Mouse (Mus musculus): ENCODE results near the gene Herc6.

DNA sequence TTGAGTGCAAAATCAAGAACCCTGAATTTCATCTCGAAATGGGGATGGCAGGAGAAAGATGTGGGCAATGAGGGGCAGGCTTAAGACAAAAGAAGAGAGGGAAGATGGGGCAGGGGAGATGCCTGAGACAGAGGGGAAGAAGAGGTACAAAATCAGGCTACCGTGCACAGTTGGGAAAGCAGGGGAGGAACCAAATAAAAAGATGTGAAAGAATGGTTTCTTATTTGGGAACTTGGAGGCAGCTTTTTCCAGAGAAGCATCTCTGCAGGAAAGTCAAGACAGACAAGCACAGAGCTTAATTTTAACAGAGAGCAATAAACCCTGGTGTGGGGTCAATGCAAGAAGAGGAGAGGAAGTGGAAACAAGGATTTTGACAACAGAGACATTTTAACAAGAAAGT, 27.2 kb downstream of the Herc6 start:
- no peak for TF ChIP-seq CTCF (IDR thresholded peaks at IDR 0.05 in 2 of 3, conservative IDR thresholded peaks at IDR 0.05 in 1 of 3; ENCODE audit: control insufficient read depth in 1 of 3, insufficient read depth in 1 of 3, low read depth in 2 of 3, low read length in 3 of 3, poor library complexity in 1 of 3, severe bottlenecking in 1 of 3)
- no peak for TF ChIP-seq GATA1 (IDR thresholded peaks at IDR 0.05; ENCODE audit: low read depth, low read length)
- no peak for TF ChIP-seq POLR2AphosphoS2 (IDR thresholded peaks at IDR 0.05; ENCODE audit: low read length)
- TF ChIP-seq BHLHE40 (IDR thresholded peaks at IDR 0.05; ENCODE audit: borderline replicate concordance, low read depth, low read length) = no peak
- TF ChIP-seq JUND (IDR thresholded peaks at IDR 0.05; ENCODE audit: low read depth, low read length) = no peak
- TF ChIP-seq USF1 (IDR thresholded peaks at IDR 0.05; ENCODE audit: low read depth, low read length) = no peak
- TF ChIP-seq POLR2A (IDR thresholded peaks at IDR 0.05; ENCODE audit: control insufficient read depth in 1 of 2, insufficient read depth in 1 of 2, low read depth in 1 of 2, low read length in 2 of 2, poor library complexity in 1 of 2) = no peak

All from MEL (cell line).